Mouse (Mus musculus): ENCODE measurements around the gene Adh6a.

Gene Adh6a

DNA sequence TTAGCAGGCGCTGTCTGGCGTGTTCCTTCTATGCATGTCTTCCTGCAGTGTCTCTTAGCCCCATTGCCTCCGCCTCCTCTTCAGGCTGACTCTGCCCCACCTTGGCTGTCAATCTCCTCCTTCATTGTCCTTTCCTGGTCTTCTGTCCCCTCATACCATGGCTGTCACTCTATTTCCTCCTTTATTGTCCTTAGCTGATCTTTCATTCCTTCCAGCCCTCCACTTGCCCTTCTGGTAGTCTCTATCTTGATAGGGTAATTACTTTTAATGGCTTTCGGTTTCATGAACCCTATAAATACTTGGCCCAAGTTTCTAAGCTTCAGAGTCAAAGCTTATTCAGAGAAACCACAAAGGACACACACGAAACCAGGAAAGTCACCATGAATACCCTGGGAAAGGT is at the start of gene Adh6a:
Adh6a (plus strand) TSS at position 322 of the 400 bp plus-strand sequence.
- DNase-seq (ENCODE audit: low spot score in 2 of 2): no peak

DNA sequence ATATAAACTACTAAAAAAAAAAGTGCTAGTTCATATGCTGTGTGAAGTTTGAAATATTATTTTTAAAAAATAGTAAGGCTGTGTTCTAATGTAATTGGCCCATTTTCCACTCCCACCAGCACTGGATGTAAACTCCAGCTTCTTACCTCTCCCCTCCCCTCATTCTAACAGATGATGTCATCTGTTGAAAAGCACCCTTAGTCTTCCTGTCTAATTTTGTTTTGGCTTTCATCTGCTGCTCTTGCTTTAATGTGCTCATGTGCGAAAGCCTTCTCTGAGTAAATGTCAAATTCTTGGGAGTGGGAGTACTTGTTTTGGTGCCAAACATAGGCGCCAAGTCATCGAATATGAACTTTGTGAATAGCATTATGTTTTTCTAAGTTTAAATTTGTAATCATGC is 48.4 kb upstream of the Adh6a start:
- no peak for DNase-seq (ENCODE audit: low spot score in 2 of 2)

DNA sequence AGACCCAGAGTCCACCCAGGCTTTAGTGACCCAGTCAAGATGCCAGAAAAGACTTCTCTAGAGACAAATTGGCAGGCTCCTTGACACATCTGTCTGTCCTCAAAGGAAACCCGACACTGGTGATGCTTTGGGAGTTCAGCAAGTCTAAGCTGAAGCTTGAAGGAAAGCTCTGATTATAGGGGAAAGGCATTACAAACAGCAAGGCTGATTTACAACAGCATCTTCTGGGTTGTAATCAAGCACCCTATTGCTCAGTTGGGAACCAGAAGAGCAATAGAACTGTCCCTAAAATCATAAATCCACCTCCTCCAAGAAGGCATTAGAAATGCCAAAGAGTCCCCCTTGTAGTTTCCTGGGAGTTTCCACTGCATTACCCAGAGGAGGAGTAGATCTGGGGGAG is 42.6 kb upstream of the Adh6a start:
- DNase-seq (ENCODE audit: low spot score in 2 of 2): no peak

- no peak for DNase-seq (ENCODE audit: low spot score in 2 of 2)
Observed at GRCm38 (mm10) chr3:138271297-138271696, 41.8 kb upstream of the Adh6a start.

- no peak for DNase-seq (ENCODE audit: low spot score in 2 of 2)
Observed at GRCm38 (mm10) chr3:138273080-138273479, 40.0 kb upstream of the Adh6a start.

- no peak for DNase-seq (ENCODE audit: low spot score in 2 of 2)
Observed at GRCm38 (mm10) chr3:138275100-138275499, 38.0 kb upstream of the Adh6a start.

DNA sequence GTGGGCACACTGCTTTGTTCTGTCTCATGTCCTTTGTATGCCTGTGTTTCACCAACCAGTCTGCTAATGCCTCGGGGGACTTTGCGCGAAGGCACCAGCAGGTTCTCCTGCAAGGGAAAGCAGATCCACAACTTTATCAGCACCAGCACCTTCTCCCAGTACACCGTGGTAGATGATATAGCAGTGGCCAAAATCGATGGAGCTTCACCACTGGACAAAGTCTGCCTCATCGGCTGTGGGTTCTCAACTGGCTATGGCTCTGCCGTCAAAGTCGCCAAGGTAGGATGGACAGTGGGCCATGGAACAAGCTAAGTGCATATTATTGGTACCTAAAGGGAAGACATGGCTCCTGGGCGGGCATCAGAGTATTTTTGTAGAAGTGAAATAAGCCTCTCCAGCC is 30.5 kb upstream of the Adh6a start:
- DNase-seq (ENCODE audit: low spot score in 2 of 2): no peak

GRCm38 (mm10) chr3:138283831-138284230 is 29.3 kb upstream of the Adh6a start:
- no peak for DNase-seq (ENCODE audit: low spot score in 2 of 2)

DNA sequence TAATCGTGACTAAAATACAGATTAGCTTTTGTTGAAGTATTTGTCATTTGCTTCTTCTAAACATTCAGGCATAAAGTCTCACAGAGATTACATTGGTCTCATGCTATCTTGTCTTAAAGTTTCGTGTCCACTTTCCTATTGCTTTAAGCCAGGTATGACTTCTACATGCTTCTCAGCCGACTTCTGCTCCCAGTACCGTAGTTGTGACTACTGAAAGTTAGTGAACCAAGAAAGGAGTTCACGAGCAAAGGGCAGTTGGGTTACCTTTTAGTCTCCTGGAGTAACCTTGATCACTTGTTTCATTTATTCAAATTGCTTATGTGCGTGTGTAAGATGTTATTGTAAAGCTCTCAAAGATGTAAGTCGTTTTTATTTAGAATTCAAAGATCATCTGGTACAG is 27.1 kb upstream of the Adh6a start:
- no peak for DNase-seq (ENCODE audit: low spot score in 2 of 2)

GRCm38 (mm10) chr3:138287686-138288085 is 25.4 kb upstream of the Adh6a start:
- no peak for DNase-seq (ENCODE audit: low spot score in 2 of 2)

GRCm38 (mm10) chr3:138290672-138291071 is 22.4 kb upstream of the Adh6a start:
- DNase-seq (ENCODE audit: low spot score in 2 of 2): no peak

GRCm38 (mm10) chr3:138291529-138292117 is 21.5 kb upstream of the Adh6a start:
- no peak for DNase-seq (ENCODE audit: low spot score in 2 of 2)

DNA sequence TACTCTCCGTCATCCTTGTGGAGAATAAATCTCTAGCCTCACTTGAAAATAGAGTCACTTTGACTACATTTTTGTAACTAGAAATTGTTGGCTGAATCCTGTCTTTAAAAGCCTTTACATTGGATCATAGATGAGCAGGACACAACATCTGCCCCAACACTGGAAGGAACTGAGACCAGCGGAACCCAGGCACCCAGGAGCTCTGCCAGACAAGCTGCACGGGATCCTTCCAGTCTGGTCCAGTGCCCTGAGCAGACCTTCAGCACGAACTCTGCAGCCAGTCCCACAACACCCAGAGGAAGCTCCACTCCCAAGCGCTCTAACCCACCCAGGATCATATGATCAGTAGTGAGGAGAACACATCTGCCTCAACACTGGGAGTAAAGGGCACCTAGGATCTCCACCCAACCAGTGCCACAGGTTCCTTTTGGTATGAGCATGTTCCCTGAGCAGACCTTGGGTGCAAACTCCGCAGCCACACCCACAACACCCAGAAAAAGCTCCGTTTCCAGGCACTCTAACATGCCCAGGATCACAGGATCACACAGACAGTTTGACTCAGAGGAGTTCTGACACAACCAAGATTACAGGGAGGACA is 19.7 kb upstream of the Adh6a start:
- no peak for DNase-seq (ENCODE audit: low spot score in 2 of 2)

DNA sequence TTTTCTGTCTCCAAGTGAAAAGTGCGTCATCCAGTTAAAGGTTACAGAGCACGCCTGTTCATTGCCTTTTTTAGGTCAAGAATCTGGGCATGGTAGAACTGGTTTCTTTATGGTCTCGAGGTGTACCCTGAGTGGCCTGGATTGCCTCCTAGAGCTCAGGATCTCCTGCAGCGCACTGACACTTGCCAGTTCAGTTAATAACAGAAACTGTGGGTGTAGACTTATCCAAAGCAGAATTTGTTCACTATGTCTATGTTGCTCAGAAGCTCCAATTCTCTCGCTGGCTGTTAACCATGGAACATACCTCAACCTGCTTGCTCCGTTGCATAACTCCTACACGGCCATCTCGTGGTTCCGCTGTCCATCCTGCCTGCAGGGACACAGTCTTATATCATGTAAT is 13.0 kb upstream of the Adh6a start:
- DNase-seq (ENCODE audit: low spot score in 2 of 2): no peak

GRCm38 (mm10) chr3:138302676-138303075 is 10.4 kb upstream of the Adh6a start:
- no peak for DNase-seq (ENCODE audit: low spot score in 2 of 2)

DNA sequence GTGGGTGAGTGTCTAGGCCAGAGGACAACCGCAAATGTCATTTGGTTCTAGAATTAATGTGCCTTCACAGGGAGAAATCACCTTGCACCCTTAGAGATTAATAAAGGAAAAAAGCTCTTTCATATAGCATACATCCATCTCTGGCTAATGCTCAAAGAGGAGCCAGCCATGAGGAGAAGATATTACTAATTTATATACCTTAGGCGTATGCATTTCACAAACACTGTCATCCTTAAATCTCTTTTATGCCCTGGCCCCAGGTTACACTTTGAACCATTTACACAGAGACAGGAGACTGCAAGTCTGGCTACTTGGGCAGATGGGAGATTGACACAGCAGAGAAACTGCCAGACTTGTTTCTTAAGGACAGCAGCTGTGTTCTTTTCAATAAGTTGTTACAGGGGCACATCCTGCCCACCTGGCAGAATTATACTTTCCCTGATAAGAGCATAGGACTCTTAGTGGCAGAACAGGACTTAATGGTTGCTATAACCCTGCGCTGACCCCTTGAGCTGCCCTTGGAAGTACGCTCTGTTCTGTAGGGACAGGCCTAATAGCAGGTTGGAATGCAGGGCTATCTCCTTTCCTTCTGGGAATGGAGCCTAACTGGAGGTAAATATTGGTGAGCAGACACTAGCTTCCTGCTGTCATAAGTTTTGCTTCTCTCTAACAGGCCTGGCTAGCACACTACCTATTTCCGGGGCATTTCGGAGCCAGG is 9.2 kb upstream of the Adh6a start:
- no peak for DNase-seq (ENCODE audit: low spot score in 2 of 2)

- DNase-seq (ENCODE audit: low spot score in 2 of 2): no peak
Observed at GRCm38 (mm10) chr3:138304489-138304871, 8.6 kb upstream of the Adh6a start.

DNA sequence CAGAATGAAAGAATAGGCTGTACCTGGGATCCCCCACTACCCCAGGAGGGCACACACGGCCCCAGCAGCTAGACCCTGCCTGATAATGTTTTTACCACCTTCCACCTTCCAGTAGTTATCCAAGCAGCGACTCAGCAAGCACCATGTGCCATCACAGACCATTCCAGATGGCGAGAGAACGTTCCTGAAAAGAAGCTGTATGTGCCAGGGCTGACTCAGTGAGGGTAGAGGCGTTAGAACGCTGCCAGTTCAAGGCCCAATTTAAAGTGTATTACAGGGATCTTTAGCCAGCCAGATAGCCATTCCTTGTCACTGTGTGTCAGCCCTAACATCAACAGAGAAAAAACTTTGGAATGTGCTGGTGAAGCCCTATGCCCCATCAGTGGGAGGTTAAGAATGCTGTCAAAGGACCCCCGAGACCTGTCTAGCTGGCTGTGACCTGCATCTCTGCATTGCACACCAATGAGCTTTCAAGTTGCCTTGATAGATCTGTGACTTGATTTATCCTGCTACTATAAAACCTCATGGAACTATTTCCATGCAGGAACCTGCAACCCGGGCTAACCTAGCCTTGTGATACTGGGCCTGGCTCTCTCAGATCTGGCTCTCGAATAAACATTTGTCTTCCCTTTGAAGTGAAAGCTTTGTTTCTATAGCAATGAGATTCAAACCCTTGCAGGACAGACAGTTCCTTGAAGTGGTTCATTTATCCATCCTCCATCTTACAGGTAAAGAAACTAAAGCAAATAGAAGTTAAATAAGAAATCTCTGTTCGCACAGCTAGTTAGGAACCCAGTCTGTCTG is 7.4 kb upstream of the Adh6a start:
- DNase-seq (ENCODE audit: low spot score in 2 of 2): no peak

- no peak for DNase-seq (ENCODE audit: low spot score in 2 of 2)
Observed at GRCm38 (mm10) chr3:138306290-138306683, 6.8 kb upstream of the Adh6a start.

DNA sequence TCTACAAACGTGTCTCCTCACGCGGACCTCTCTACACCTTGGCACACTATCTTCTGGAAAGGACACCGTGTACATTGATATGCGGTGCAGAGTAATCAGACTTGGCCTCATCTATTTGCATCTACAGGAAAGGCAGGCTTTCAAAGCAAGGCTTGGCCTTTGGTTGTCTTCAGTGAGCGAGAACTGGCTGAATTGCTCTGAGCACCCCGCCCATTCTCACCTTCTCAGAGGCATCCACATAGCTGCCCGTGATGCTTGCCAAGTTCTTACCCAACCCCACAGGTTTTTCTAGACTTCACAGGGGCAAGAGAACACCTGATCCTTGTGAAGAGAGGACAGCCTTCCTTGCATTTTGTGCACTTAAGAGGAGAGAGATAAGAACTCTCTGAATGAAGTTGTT is 3.2 kb upstream of the Adh6a start:
- no peak for DNase-seq (ENCODE audit: low spot score in 2 of 2)

DNA sequence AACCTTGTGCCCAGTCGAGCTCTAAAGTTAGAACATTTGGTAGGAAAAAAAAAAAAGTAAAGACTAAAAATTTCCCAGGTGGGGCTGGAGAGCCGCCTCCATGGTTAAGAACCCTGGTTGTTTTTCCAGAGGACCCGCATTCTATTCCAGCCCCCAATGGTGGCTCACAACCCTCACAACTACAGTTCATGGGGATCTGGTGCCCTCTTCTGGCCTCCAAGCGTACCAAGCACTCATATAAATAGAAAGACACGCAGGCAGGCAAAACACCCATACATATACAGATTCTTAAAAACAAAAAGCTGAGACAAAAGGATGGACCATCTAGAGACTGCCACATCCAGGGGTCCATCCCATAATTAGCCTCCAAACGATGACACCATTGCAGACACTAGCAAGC is 2.1 kb upstream of the Adh6a start:
- DNase-seq (ENCODE audit: low spot score in 2 of 2): no peak

GRCm38 (mm10) chr3:138316908-138317472 is 3.9 kb downstream of the Adh6a start:
- no peak for DNase-seq (ENCODE audit: low spot score in 2 of 2)

Data from thymus, postnatal 10 days (tissue).